Mouse (Mus musculus) ES-E14 (cell line): ENCODE results near the gene Ccdc173. TPM values are rescaled to one million over a fixed set of nuclear protein-coding genes. Genes with fewer than 3 reads are reported as not detected.

Experiments
- DNase-seq: peaks from one replicate; pipeline ENCODE4 v3.0.0-alpha.2; 2013; ENCODE audit warnings: low read depth, low spot score
- H3K27ac ChIP-seq: 2 replicates; pipeline ENCODE4 v1.5.1; 2012; ENCODE audit warnings: low read depth, mild to moderate bottlenecking, low read length, moderate library complexity, mixed read lengths; ENCODE audit not compliant: poor library complexity, insufficient read depth, severe bottlenecking
- H3K36me3 ChIP-seq: 2 replicates; pipeline ENCODE4 v1.6.1; 2012; ENCODE audit warnings: mild to moderate bottlenecking, low read length, moderate library complexity, mixed read lengths; ENCODE audit not compliant: control insufficient read depth, poor library complexity, insufficient read depth, severe bottlenecking
- H3K4me1 ChIP-seq, 2 experiments: fragments of 150-350 bp in 1 of 2; sonication (generic) in 1 of 2; 2 replicates each; pipeline ENCODE4 v1.6.1; 2012; ENCODE audit warnings: low read length in 2 of 2, mild to moderate bottlenecking in 1 of 2, mixed read lengths in 1 of 2; ENCODE audit not compliant: control insufficient read depth in 2 of 2, insufficient read depth in 2 of 2, poor library complexity in 1 of 2
- H3K4me3 ChIP-seq, 2 experiments: fragments of 150-350 bp in 1 of 2; sonication (generic) in 1 of 2; 2 replicates each; pipeline ENCODE4 v1.5.1; 2012; ENCODE audit warnings: low read length in 2 of 2, low read depth in 1 of 2, mild to moderate bottlenecking in 1 of 2, mixed read lengths in 1 of 2; ENCODE audit not compliant: insufficient read depth in 1 of 2, poor library complexity in 1 of 2, severe bottlenecking in 1 of 2
- H3K9ac ChIP-seq: 2 replicates; pipeline ENCODE4 v1.6.1; 2012; ENCODE audit warnings: low read depth, mild to moderate bottlenecking, low read length, mixed read lengths; ENCODE audit not compliant: poor library complexity, insufficient read depth, severe bottlenecking
- H3K9me3 ChIP-seq: fragments of 150-350 bp; sonication (generic); 2 replicates; pipeline ENCODE4 v1.6.1; 2012; ENCODE audit warnings: low read depth, mild to moderate bottlenecking, low read length; ENCODE audit not compliant: control insufficient read depth, insufficient read depth
- CHD2 ChIP-seq: IDR thresholded peaks from 2 replicates; pipeline ENCODE4 v1.6.1; 2014; ENCODE audit warnings: mild to moderate bottlenecking, low read depth, low read length, inconsistent platforms
- HCFC1 ChIP-seq: IDR thresholded peaks from 2 replicates; pipeline ENCODE4 v1.6.1; 2012; ENCODE audit warnings: low read length, inconsistent platforms, borderline replicate concordance; ENCODE audit not compliant: insufficient read depth
- MAFK ChIP-seq: IDR thresholded peaks from 2 replicates; pipeline ENCODE4 v1.6.1; 2014; ENCODE audit warnings: mild to moderate bottlenecking, low read depth, low read length, inconsistent platforms; ENCODE audit not compliant: insufficient read depth
- ZC3H11A ChIP-seq: IDR thresholded peaks from 2 replicates; pipeline ENCODE4 v1.6.1; 2012; ENCODE audit warnings: low read depth, mild to moderate bottlenecking, inconsistent platforms, low read length, borderline replicate concordance
- ZNF384 ChIP-seq: IDR thresholded peaks from 2 replicates; pipeline ENCODE4 v1.6.1; 2012; ENCODE audit warnings: low read depth, low read length, inconsistent platforms
- in situ Hi-C, 2 experiments: fragments of 600-800 bp; cut with MboI; formaldehyde crosslinking; loops; one replicate each; pipeline ENCODE4 v1.15.1; 2025; ENCODE audit warnings: low sequenced_read_pairs in 2 of 2, inconsistent platforms in 1 of 2; ENCODE audit not compliant: unreplicated experiment in 2 of 2
- total RNA-seq: library from RNA; depleted of rRNA; stranded (reverse); fragments of 300-350 nt; gene quantifications from 2 replicates; pipeline ENCODE4 v1.2.3, GENCODE M21; 2012

The Ccdc173 gene
- total RNA-seq, 1 experiment = 0.98 TPM

DNA sequence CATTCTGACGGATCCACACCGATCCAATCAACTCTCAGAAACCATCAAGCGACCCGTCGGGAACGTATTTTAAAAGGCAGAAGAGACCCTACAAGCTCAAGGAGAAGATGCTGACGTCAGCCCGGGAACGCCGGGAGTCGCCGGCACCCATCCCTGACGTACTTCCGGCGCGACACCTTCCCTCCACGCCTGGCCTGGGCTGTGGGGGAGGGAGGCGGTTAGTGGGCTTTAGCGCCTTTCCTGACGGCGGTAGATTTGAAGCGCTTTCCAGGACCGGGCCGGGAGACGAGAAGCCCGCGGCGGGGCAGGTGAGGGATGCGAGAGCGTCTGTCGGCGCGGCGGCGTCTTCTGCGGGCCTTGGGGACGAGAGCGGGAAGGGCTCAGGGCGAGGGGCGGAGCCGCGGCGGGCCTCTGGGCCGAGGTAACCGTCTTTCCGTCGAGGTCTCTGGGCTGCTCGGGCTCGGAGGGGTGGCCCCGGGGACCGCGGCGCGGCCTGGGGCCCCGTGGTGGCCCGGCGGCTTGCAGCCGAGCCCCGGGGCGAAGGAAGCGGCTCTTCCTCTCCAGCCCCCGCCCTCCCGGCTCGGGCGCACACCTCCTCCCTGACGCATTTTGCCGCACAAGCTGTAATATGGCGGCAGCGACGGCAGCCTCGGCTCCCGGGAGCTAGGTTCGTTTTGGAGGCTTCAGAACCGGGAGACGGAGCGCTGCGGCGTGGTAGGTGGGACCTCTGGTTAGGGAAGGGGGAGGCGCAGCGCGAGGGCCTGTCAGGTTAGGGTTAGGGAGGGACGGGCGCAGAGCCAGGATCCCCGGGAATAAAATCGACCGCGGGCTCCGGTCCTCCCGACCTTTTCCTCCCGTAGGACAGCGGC is 66.5 kb downstream of the Ccdc173 start:
- peak overlapping the region; percentile 77 for H3K27ac ChIP-seq
- TF ChIP-seq CHD2 (no peak), ZC3H11A (no peak), MAFK (peak; percentile 84), ZNF384 (no peak), HCFC1 (peak; percentile 82)
- peak overlapping the region; percentile 93 for H3K9ac ChIP-seq
- peak overlapping the region; percentile 87 to 94 for H3K4me3 ChIP-seq
- H3K4me1 ChIP-seq = peaks cover 0 to 4% of the 10 kb centered on the region in 2 experiments; a peak in 2 of 4 replicates
- DNase-seq = peak; percentile 94
- no peaks in the 10 kb centered on the region for H3K9me3 ChIP-seq
- in situ Hi-C loops = no loop called here
- no peaks in the 10 kb centered on the region for H3K36me3 ChIP-seq

DNA sequence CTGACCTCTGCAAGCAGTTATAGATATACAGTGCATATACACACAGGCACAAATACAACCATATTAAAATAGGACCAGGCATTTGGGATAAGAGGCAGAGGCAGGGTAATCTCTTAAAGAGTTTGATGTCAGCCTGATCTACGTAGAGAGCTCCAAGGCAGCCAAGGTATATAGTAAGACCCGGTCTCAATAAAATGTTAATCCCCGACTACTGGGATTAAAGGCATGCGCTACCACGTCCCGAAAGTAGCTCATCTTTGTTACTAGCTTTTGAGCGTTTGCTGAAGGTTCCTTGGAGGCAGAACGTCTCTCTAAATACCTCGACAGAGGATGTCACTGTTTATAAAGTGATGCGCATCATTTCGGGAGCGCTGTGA is 67.1 kb downstream of the Ccdc173 start, which contains the start of gene Ppig:
Gene Ppig, plus strand, starts transcription at position 273 of the 377 bp plus-strand sequence.
- Histone ChIP-seq H3K4me1 (peaks cover 0 to 4% of the 10 kb centered on the region in 2 experiments; a peak in 2 of 4 replicates), H3K4me3 (peak within 1 kb of the TSS; percentile 87 to 94), H3K27ac (peak within 1 kb of the TSS; percentile 77), H3K9ac (peak within 1 kb of the TSS; percentile 93), H3K9me3 (no peaks in the 10 kb centered on the region), H3K36me3 (no peaks in the 10 kb centered on the region)
- in situ Hi-C loops = no loop called here
- no peak for DNase-seq
- TF ChIP-seq MAFK = no peak
- no peak for TF ChIP-seq ZC3H11A

DNA sequence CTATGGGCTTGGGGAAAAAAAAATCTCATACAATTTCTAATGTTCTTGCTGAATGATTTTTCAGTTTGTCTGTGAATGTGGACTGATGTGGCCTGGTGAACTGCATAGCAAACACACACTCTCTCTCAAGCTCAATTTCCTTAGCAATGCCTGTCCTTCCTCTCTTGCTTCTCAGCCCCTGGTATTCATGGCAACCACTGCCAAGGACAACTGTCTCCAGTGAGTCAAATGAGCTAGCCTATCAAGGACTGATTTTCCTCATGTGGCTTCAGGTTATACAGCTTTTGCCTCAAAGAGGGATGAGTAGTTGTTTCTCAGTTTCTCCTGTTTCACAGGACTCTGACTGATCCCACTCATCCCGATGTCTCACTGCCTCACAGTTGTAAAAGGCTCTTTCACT is 70.3 kb downstream of the Ccdc173 start:
- in situ Hi-C loops = no loop called here
- Histone ChIP-seq H3K9me3 (no peaks in the 10 kb centered on the region), H3K27ac (no peak overlapping the region), H3K4me1 (peaks cover 0 to 4% of the 10 kb centered on the region in 2 experiments; a peak in 2 of 4 replicates), H3K36me3 (no peaks in the 10 kb centered on the region), H3K4me3 (no peak overlapping the region), H3K9ac (no peak overlapping the region)
- no peak for DNase-seq
- TF ChIP-seq ZC3H11A (no peak), CHD2 (no peak), MAFK (no peak), HCFC1 (no peak), ZNF384 (no peak)

DNA sequence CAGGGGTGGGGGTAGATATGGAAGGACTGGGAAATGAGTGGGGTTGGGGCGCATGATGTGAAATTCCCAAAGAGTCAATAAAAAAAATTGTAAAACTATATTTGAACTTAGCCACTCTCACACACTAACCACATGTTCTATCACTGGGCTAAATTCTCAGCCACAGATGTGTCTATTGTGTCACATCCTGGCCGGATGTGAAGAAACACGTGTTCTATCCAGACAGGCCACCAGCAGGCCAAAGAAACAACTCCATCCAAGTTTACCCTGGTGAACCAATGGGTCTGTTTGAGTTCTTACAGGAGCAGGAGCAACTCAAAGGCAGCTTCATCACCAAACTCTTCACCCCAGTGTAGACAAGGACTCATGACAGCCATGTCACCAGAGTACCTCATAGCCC is 72.9 kb downstream of the Ccdc173 start:
- no peaks in the 10 kb centered on the region for H3K9me3 ChIP-seq
- no peak for DNase-seq
- no peak overlapping the region for H3K27ac ChIP-seq
- H3K36me3 ChIP-seq = no peaks in the 10 kb centered on the region
- 0 out of 4 replicates have a peak, but pooled peaks cover 0 to 2% of the 10 kb centered on the region in 2 experiments for H3K4me1 ChIP-seq
- TF ChIP-seq ZNF384 = no peak
- TF ChIP-seq MAFK = no peak
- no peak for TF ChIP-seq HCFC1
- H3K9ac ChIP-seq = no peak overlapping the region
- in situ Hi-C loops = no loop called here
- no peak overlapping the region for H3K4me3 ChIP-seq
